Comparison of ENCODE assay signal across 8 mouse cellular contexts in the genomic region with DNA sequence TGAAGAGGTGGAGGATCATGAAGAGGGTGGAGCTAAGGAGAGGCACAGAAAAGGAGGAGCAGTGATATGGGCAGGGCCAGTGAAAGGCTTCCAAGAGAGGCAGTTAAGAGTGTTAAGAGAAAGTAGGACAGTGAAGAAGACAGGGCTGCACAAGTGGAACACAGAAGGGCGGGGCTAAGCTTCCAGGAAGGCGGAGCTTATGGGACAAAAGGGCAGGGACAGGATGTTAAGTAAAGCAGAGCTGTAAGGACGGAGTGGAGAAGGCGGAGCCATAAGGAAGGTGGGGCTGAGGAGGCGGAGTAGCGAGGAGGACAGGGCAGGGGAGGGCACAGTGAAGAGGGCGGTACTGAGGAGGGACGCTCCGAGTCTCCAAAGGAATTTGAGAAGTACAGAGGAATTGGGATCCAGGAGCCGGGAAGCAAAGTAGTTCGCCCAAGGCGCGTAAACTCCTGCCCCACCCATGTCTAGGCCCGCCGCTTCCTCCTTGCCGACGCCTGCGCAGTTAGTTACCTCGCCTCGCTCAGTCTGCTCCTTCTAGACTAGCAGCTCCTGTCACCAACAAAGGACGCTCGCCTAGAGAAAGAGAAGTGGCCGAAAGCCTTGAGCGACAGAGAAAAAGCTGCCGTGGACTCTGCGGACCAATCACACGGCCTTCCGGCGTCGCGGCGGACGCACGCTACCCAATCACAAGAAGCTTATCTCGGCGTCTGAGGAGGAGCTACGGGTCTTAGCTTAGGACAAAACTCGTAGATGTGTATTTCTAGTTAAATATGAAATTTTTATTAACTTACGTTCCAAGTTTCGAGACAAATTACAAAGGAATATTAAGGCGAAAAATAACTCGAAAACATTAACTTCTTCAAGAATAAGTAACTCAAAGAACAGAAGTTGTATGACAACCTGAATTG. TPM values are rescaled to one million over a fixed set of nuclear protein-coding genes. Genes with fewer than 3 reads are reported as not detected.
DNase-seq lines count a peak whose midpoint lies in the region; ATAC-seq and TF ChIP-seq lines count a peak whose summit lies in the region.

Gene Pdcl (minus strand): TSS at position 700 of the 908 bp plus-strand sequence.

- DNase-seq in CH12.LX (ENCODE audit: extremely low read depth), result peak; percentile 98
- peak; percentile 99 for DNase-seq in c-Kit-positive CD71-positive TER-119-negative erythroid progenitor cells, embryonic 14.5 days (ENCODE audit: low read depth)
- peak; percentile 92 for DNase-seq in forebrain, embryonic 11.5 days (ENCODE audit: low spot score)
- DNase-seq in kidney, postnatal 36 days, result peak; percentile 95 to 97
- DNase-seq in telencephalon, adult 2 months (ENCODE audit: low read depth, low spot score), result peak; percentile 95

- H3K9ac ChIP-seq in CH12.LX (ENCODE audit: insufficient read depth, low read depth), result peak within 1 kb of the TSS; percentile 91
- H3K9ac ChIP-seq in forebrain, embryonic 11.5 days (ENCODE audit: low read length), result peak within 1 kb of the TSS; percentile 66
- H3K9ac ChIP-seq in heart, embryonic 16.5 days (ENCODE audit: low read length), result peak within 1 kb of the TSS; percentile 90
- H3K9ac ChIP-seq in liver, embryonic 15.5 days, result peak within 1 kb of the TSS; percentile 72
- H3K9ac ChIP-seq in neural tube, embryonic 12.5 days, result peak within 1 kb of the TSS; percentile 71

- in situ Hi-C loops in CH12.LX (cut with MboI; ENCODE audit: low pct_ligation_motif_present, low pct_unique_long_range_greater_than_20kb, low sequenced_read_pairs), result no loop called here

- peak; percentile 99 for ATAC-seq in forebrain, embryonic 11.5 days (replicated peaks; ENCODE audit: low FRiP score)
- ATAC-seq in heart, embryonic 16.5 days (replicated peaks; ENCODE audit: extremely low read depth, insufficient read depth, low FRiP score), result peak; percentile 99
- peak; percentile 100 for ATAC-seq in liver, embryonic 15.5 days (ENCODE audit: insufficient read depth)
- ATAC-seq in neural tube, embryonic 12.5 days (ENCODE audit: low FRiP score, low read depth), result peak; percentile 99

- peak within 1 kb of the TSS; percentile 95 for H3K27ac ChIP-seq in CH12.LX (ENCODE audit: insufficient read depth, low read depth)
- H3K27ac ChIP-seq in forebrain, embryonic 11.5 days (ENCODE audit: low read depth, low read length), result peak within 1 kb of the TSS; percentile 87
- peak within 1 kb of the TSS; percentile 100 for H3K27ac ChIP-seq in heart, embryonic 16.5 days (ENCODE audit: low read length)
- peak within 1 kb of the TSS; percentile 99 for H3K27ac ChIP-seq in liver, embryonic 15.5 days (replicated peaks)
- peak within 1 kb of the TSS; percentile 75 for H3K27ac ChIP-seq in neural tube, embryonic 12.5 days

- TF ChIP-seq CTCF in CH12.LX (conservative IDR thresholded peaks at IDR 0.05 in 1 of 2, IDR thresholded peaks at IDR 0.05 in 1 of 2; ENCODE audit: low read depth in 2 of 2, low read length in 2 of 2), result no peak

- peaks cover 11 to 39% of the 10 kb centered on the region in 2 experiments; a peak in 3 of 4 replicates for H3K4me1 ChIP-seq in CH12.LX (ENCODE audit: control insufficient read depth in 1 of 2, insufficient read depth in 2 of 2)
- H3K4me1 ChIP-seq in forebrain, embryonic 11.5 days (replicated peaks; ENCODE audit: control insufficient read depth, insufficient read depth, low read length), result no peaks in the 10 kb centered on the region
- H3K4me1 ChIP-seq in heart, embryonic 16.5 days (ENCODE audit: control insufficient read depth, insufficient read depth, low read length), result peaks cover 13% of the 10 kb centered on the region
- H3K4me1 ChIP-seq in liver, embryonic 15.5 days (replicated peaks), result peaks cover 14% of the 10 kb centered on the region
- 0 out of 2 replicates have a peak, but pooled peaks cover 9% of the 10 kb centered on the region for H3K4me1 ChIP-seq in neural tube, embryonic 12.5 days

- peak; percentile 81 for TF ChIP-seq POLR2A in CH12.LX (IDR thresholded peaks at IDR 0.05; ENCODE audit: low read depth, low read length)

- no peaks in the 10 kb centered on the region for H3K9me3 ChIP-seq in CH12.LX (replicated peaks; ENCODE audit: low read length)
- H3K9me3 ChIP-seq in forebrain, embryonic 11.5 days (ENCODE audit: control insufficient read depth, low read length), result no peaks in the 10 kb centered on the region
- H3K9me3 ChIP-seq in heart, embryonic 16.5 days (replicated peaks; ENCODE audit: control insufficient read depth, low read length), result no peaks in the 10 kb centered on the region
- H3K9me3 ChIP-seq in liver, embryonic 15.5 days (replicated peaks), result no peaks in the 10 kb centered on the region
- H3K9me3 ChIP-seq in neural tube, embryonic 12.5 days, result no peaks in the 10 kb centered on the region

- WGBS in forebrain, embryonic 11.5 days, result under 1% methylated on average over 37 of the region's 42 CpGs
- under 1% methylated on average over 42 of the region's 42 CpGs for WGBS in heart, embryonic 16.5 days
- WGBS in liver, embryonic 15.5 days (ENCODE audit: insufficient replicate concordance), result under 1% methylated on average over 42 of the region's 42 CpGs
- WGBS in neural tube, embryonic 12.5 days, result under 1% methylated on average over 42 of the region's 42 CpGs

- TF ChIP-seq EP300 in CH12.LX (IDR thresholded peaks at IDR 0.05; ENCODE audit: low read length), result peak; percentile 30; the same call in 1 of the 2 replicates

- no peak for TF ChIP-seq RAD21 in CH12.LX (IDR thresholded peaks at IDR 0.05; ENCODE audit: low read depth, low read length)

- H3K36me3 ChIP-seq in CH12.LX (replicated peaks in 1 of 2; ENCODE audit: control insufficient read depth in 1 of 2, insufficient read depth in 1 of 2, low read length in 1 of 2), result peaks cover 28 to 35% of the 10 kb centered on the region in 2 experiments
- H3K36me3 ChIP-seq in forebrain, embryonic 11.5 days (ENCODE audit: control insufficient read depth, insufficient read depth, low read length), result peaks cover 6% of the 10 kb centered on the region; the same call in 1 of the 2 replicates
- peaks cover 18% of the 10 kb centered on the region for H3K36me3 ChIP-seq in heart, embryonic 16.5 days (ENCODE audit: control insufficient read depth, insufficient read depth)
- peaks cover 25% of the 10 kb centered on the region for H3K36me3 ChIP-seq in liver, embryonic 15.5 days (replicated peaks)
- peaks cover 26% of the 10 kb centered on the region for H3K36me3 ChIP-seq in neural tube, embryonic 12.5 days

- H3K27me3 ChIP-seq in CH12.LX (replicated peaks), result no peaks in the 10 kb centered on the region
- H3K27me3 ChIP-seq in forebrain, embryonic 11.5 days (ENCODE audit: control insufficient read depth, insufficient read depth, low read length), result no peaks in the 10 kb centered on the region
- H3K27me3 ChIP-seq in heart, embryonic 16.5 days (ENCODE audit: control insufficient read depth, insufficient read depth, low read length), result no peaks in the 10 kb centered on the region
- H3K27me3 ChIP-seq in liver, embryonic 15.5 days, result no peaks in the 10 kb centered on the region
- H3K27me3 ChIP-seq in neural tube, embryonic 12.5 days (replicated peaks), result no peaks in the 10 kb centered on the region

- peak within 1 kb of the TSS; percentile 69 to 83 (median 76) for H3K4me3 ChIP-seq in CH12.LX (replicated peaks in 1 of 3; ENCODE audit: low read depth in 2 of 3, low read length in 2 of 3, poor library complexity in 1 of 3)
- H3K4me3 ChIP-seq in forebrain, embryonic 11.5 days (ENCODE audit: low read depth, low read length), result peak within 1 kb of the TSS; percentile 56
- peak within 1 kb of the TSS; percentile 91 for H3K4me3 ChIP-seq in heart, embryonic 16.5 days (ENCODE audit: low read length)
- H3K4me3 ChIP-seq in liver, embryonic 15.5 days (replicated peaks), result peak within 1 kb of the TSS; percentile 83
- peak within 1 kb of the TSS; percentile 70 for H3K4me3 ChIP-seq in neural tube, embryonic 12.5 days

- H3K79me2 ChIP-seq in CH12.LX (replicated peaks; ENCODE audit: control insufficient read depth, extremely low read depth, insufficient read depth, poor library complexity, severe bottlenecking), result peaks cover 17% of the 10 kb centered on the region

- H3K4me2 ChIP-seq in CH12.LX (ENCODE audit: insufficient read depth, low read depth, poor library complexity, severe bottlenecking), result peak within 1 kb of the TSS; percentile 100
- peak within 1 kb of the TSS; percentile 65 for H3K4me2 ChIP-seq in forebrain, embryonic 11.5 days (ENCODE audit: low read depth, low read length, severe bottlenecking)
- peak within 1 kb of the TSS; percentile 89 for H3K4me2 ChIP-seq in heart, embryonic 16.5 days (ENCODE audit: low read depth, low read length)
- peak within 1 kb of the TSS; percentile 88 for H3K4me2 ChIP-seq in liver, embryonic 15.5 days
- H3K4me2 ChIP-seq in neural tube, embryonic 12.5 days (replicated peaks), result peak within 1 kb of the TSS; percentile 79

- dilution Hi-C loops in CH12.LX (cut with MboI; ENCODE audit: extremely low pct_ligation_motif_present, extremely low pct_unique_long_range_greater_than_20kb, low sequenced_read_pairs), result no loop called here

TF ChIP-seq in CH12.LX, 34 proteins besides CTCF, POLR2A, EP300 and RAD21 (continues in another document):
- TF ChIP-seq CHD2 (IDR thresholded peaks at IDR 0.05; ENCODE audit: low read length) (peak; percentile 60; the same call in 1 of the 2 replicates), TCF12 (IDR thresholded peaks at IDR 0.05; ENCODE audit: low read depth, low read length) (peak; percentile 74), ZNF384 (IDR thresholded peaks at IDR 0.05; ENCODE audit: low read depth, low read length) (peak; percentile 26; the same call in 1 of the 2 replicates), SIN3A (IDR thresholded peaks at IDR 0.05; ENCODE audit: low read length) (peak; percentile 84), MXI1 (IDR thresholded peaks at IDR 0.05; ENCODE audit: low read depth, low read length) (peak; percentile 32; the same call in 1 of the 2 replicates), ZMIZ1 (IDR thresholded peaks at IDR 0.05; ENCODE audit: low read depth, low read length) (peak; percentile 69), SMC3 (IDR thresholded peaks at IDR 0.05; ENCODE audit: low read depth, low read length) (no peak), JUN (IDR thresholded peaks at IDR 0.05; ENCODE audit: insufficient read depth, low read depth, low read length) (no peak), UBTF (IDR thresholded peaks at IDR 0.05; ENCODE audit: low read depth, low read length) (no peak), ETS1 (conservative IDR thresholded peaks at IDR 0.05; ENCODE audit: low read depth, low read length) (no peak), NRF1 (IDR thresholded peaks at IDR 0.05; ENCODE audit: low read depth, low read length) (peak; percentile 80), USF1 (IDR thresholded peaks at IDR 0.05; ENCODE audit: low read depth, low read length) (no peak)

RNA-seq across cellular contexts. Expression of gene Pdcl, which starts in this region (rescaled TPM):
- total RNA-seq in CH12.LX (2012; rRNA removed), result 48.4 and 55.7 TPM in 2 replicates
- 103 and 123 TPM in 2 replicates for total RNA-seq in CH12.LX (2014; rRNA removed)
- polyA plus RNA-seq in CH12.LX (2012; ENCODE audit: insufficient read length, low read depth), result 115 and 144 TPM in 2 replicates
- polyA plus RNA-seq in forebrain, embryonic 11.5 days (2014; fragmentation: Nextera tagmentation; extraction: Ambion mirVana), result 65.0 and 71.7 TPM in 2 replicates
- 32.0 and 36.2 TPM in 2 replicates for polyA plus RNA-seq in heart, embryonic 16.5 days (2015; fragmentation: Nextera tagmentation; extraction: Ambion mirVana)
- 10.1 and 10.3 TPM in 2 replicates for polyA plus RNA-seq in liver, embryonic 15.5 days (2015; fragmentation: Nextera tagmentation; extraction: Ambion mirVana)
- polyA plus RNA-seq in neural tube, embryonic 12.5 days (2016; fragmentation: Nextera tagmentation; extraction: Ambion mirVana), result 76.8 and 81.0 TPM in 2 replicates

Comparison
In these comparisons a context has a peak if more than half of its experiments do, and no peak if none do; other contexts are left out.
1. Peak in every context shown above with its lines: DNase-seq, ATAC-seq, H3K4me3 ChIP-seq and H3K27ac ChIP-seq.